In the genomic region with DNA sequence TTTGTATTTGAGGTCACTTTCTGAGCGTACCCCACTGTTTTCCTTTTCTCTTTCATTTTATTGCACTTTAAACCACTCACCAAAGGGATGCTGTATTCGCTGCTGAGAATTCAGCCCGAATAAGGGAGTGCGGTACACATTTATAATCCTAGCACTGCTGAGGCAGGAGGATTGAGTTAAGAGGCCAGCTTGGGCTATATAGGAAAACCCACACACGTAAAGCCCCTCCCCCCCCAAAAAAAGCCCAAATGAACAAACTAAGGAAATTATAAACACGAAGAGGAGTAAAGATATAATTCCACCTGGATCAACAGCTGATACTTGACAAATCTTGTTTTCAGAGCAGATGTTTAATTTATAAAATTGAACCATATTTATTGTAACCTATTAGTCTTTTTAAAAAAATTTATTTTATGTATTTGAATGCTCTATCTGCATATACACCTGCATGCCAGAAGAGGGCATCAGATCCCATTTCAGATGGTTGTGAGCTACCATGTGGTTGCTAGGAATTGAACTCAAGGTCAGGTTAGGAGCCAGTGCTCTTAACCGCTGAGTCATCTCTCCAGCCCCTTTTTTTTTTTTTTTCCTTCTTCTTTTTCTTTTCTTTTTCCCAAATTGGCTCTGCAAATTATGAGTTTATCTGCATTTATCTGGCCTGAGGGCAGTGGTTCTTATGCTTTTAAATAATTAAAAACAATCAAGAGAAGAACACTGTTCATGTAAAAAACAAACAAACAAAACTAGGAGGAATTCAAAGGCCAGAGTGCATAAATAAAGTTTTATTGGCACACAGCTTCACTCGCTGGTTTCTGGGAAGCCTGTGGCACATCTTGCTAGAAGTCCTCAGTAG, we compare ENCODE assay signal across 8 mouse cellular contexts. TPM values are rescaled to one million over a fixed set of nuclear protein-coding genes. Genes with fewer than 3 reads are reported as not detected.
A peak's percentile ranks its signal among the peaks of the same experiment; 100 is the strongest.
DNase-seq lines count a peak whose midpoint lies in the region; ATAC-seq and TF ChIP-seq lines count a peak whose summit lies in the region.

No protein-coding gene starts in this region.

- no peak for TF ChIP-seq EP300 in liver, postnatal 0 days (IDR thresholded peaks at IDR 0.05; ENCODE audit: low read depth)

- no peaks in the 10 kb centered on the region for H3K36me3 ChIP-seq in kidney, adult 2 months (ENCODE audit: control insufficient read depth, insufficient read depth, low read length)
- no peaks in the 10 kb centered on the region for H3K36me3 ChIP-seq in ES-E14 (ENCODE audit: control insufficient read depth, insufficient read depth, low read length, poor library complexity, severe bottlenecking)
- no peaks in the 10 kb centered on the region for H3K36me3 ChIP-seq in embryonic facial prominence, embryonic 15.5 days
- H3K36me3 ChIP-seq in liver, postnatal 0 days (replicated peaks; ENCODE audit: insufficient read depth, low read length) = no peaks in the 10 kb centered on the region

- peak overlapping the region; percentile 75 for H3K4me3 ChIP-seq in kidney, adult 2 months (ENCODE audit: insufficient read depth, low read depth, low read length)
- peak overlapping the region; percentile 70 to 93 for H3K4me3 ChIP-seq in ES-E14 (ENCODE audit: insufficient read depth in 1 of 2, low read depth in 1 of 2, low read length in 2 of 2, poor library complexity in 1 of 2, severe bottlenecking in 1 of 2)
- H3K4me3 ChIP-seq in embryonic facial prominence, embryonic 15.5 days (replicated peaks) = peak overlapping the region; percentile 56
- peak overlapping the region; percentile 56; the same call in 1 of the 2 replicates for H3K4me3 ChIP-seq in liver, postnatal 0 days (ENCODE audit: low read depth, low read length)

- H3K9ac ChIP-seq in ES-E14 (ENCODE audit: insufficient read depth, low read depth, low read length, poor library complexity, severe bottlenecking) = peak overlapping the region; percentile 61
- H3K9ac ChIP-seq in embryonic facial prominence, embryonic 15.5 days = 0 out of 2 replicates have a peak overlapping the region, but pooled peaks have one; percentile 18
- peak overlapping the region; percentile 62; the same call in 1 of the 2 replicates for H3K9ac ChIP-seq in liver, postnatal 0 days (replicated peaks)

- no peaks in the 10 kb centered on the region for H3K27me3 ChIP-seq in kidney, adult 2 months (replicated peaks; ENCODE audit: control insufficient read depth, insufficient read depth, low read length)
- no peaks in the 10 kb centered on the region for H3K27me3 ChIP-seq in embryonic facial prominence, embryonic 15.5 days
- H3K27me3 ChIP-seq in liver, postnatal 0 days (ENCODE audit: insufficient read depth, low read length) = no peaks in the 10 kb centered on the region

- in situ Hi-C loops in ES-E14 (cut with MboI; ENCODE audit: low sequenced_read_pairs in 2 of 2, unreplicated experiment in 2 of 2) = no loop called here

- no peak for TF ChIP-seq CTCF in kidney, adult 2 months (conservative IDR thresholded peaks at IDR 0.05; ENCODE audit: insufficient read depth, insufficient read length, low read depth, low read length)
- TF ChIP-seq CTCF in liver, postnatal 0 days (IDR thresholded peaks at IDR 0.05; ENCODE audit: low read depth) = peak; percentile 34; the same call in 1 of the 2 replicates

- DNase-seq in kidney, adult 2 months = no peak
- DNase-seq in kidney, postnatal 14 days = no peak
- no peak for DNase-seq in ES-E14 (ENCODE audit: low read depth, low spot score)
- no peak for DNase-seq in liver, postnatal 0 days
- DNase-seq in cerebellum, adult 18-20 months = no peak
- no peak for DNase-seq in frontal cortex, postnatal 25 days (ENCODE audit: low spot score in 2 of 2)
- no peak for DNase-seq in left cerebral cortex, postnatal 14 days (ENCODE audit: low spot score in 2 of 2)

- TF ChIP-seq POLR2A in kidney, adult 2 months (IDR thresholded peaks at IDR 0.05; ENCODE audit: low read depth, low read length) = no peak

- peak overlapping the region; percentile 84 for H3K27ac ChIP-seq in kidney, adult 2 months (ENCODE audit: insufficient read depth, low read depth, low read length)
- peak overlapping the region; percentile 40; the same call in 1 of the 2 replicates for H3K27ac ChIP-seq in ES-E14 (ENCODE audit: insufficient read depth, low read depth, low read length, poor library complexity, severe bottlenecking)
- 0 out of 2 replicates have a peak overlapping the region, but pooled peaks have one; percentile 67 for H3K27ac ChIP-seq in embryonic facial prominence, embryonic 15.5 days (replicated peaks)
- no peak overlapping the region for H3K27ac ChIP-seq in liver, postnatal 0 days (ENCODE audit: low read depth)

- WGBS in kidney, adult 2 months = 55% methylated on average over 8 of the region's 8 CpGs
- 58% methylated on average over 8 of the region's 8 CpGs for WGBS in embryonic facial prominence, embryonic 15.5 days
- WGBS in liver, postnatal 0 days (ENCODE audit: insufficient replicate concordance) = 61% methylated on average over 8 of the region's 8 CpGs

- H3K9me3 ChIP-seq in ES-E14 (ENCODE audit: control insufficient read depth, insufficient read depth, low read depth, low read length) = no peaks in the 10 kb centered on the region
- no peaks in the 10 kb centered on the region for H3K9me3 ChIP-seq in embryonic facial prominence, embryonic 15.5 days (replicated peaks)
- no peaks in the 10 kb centered on the region for H3K9me3 ChIP-seq in liver, postnatal 0 days (ENCODE audit: low read length)

- intact Hi-C loops in left cerebral cortex, postnatal 14 days (cut with DNase I) = loop anchor here (10.0 kb wide), 1 partner anchor 128 kb away; no protein-coding TSS in a partner anchor

- peaks cover 4% of the 10 kb centered on the region; the same call in 1 of the 2 replicates for H3K4me1 ChIP-seq in kidney, adult 2 months (ENCODE audit: control insufficient read depth, insufficient read depth, low read length)
- peaks cover 6 to 8% of the 10 kb centered on the region in 2 experiments; a peak in 2 of 4 replicates for H3K4me1 ChIP-seq in ES-E14 (ENCODE audit: control insufficient read depth in 2 of 2, insufficient read depth in 2 of 2, low read length in 2 of 2, poor library complexity in 1 of 2)
- peaks cover 17% of the 10 kb centered on the region for H3K4me1 ChIP-seq in embryonic facial prominence, embryonic 15.5 days
- H3K4me1 ChIP-seq in liver, postnatal 0 days (ENCODE audit: insufficient read depth) = peaks cover 16% of the 10 kb centered on the region

- ATAC-seq in embryonic facial prominence, embryonic 15.5 days (ENCODE audit: insufficient number of reproducible peaks, low FRiP score, low TSS enrichment, low read depth) = no peak
- no peak for ATAC-seq in liver, postnatal 0 days

- H3K4me2 ChIP-seq in embryonic facial prominence, embryonic 15.5 days (replicated peaks) = peak overlapping the region; percentile 92
- peak overlapping the region; percentile 86 for H3K4me2 ChIP-seq in liver, postnatal 0 days (ENCODE audit: low read depth, low read length)

TF ChIP-seq in ES-E14, 5 proteins besides CTCF, POLR2A, EP300 and RAD21:
- TF ChIP-seq HCFC1 (IDR thresholded peaks at IDR 0.05; ENCODE audit: borderline replicate concordance, insufficient read depth, low read length) = no peak
- peak; percentile 91 for TF ChIP-seq ZNF384 (IDR thresholded peaks at IDR 0.05; ENCODE audit: low read depth, low read length)
- no peak for TF ChIP-seq CHD2 (IDR thresholded peaks at IDR 0.05; ENCODE audit: low read depth, low read length)
- TF ChIP-seq MAFK (IDR thresholded peaks at IDR 0.05; ENCODE audit: insufficient read depth, low read depth, low read length) = peak; percentile 90
- no peak for TF ChIP-seq ZC3H11A (IDR thresholded peaks at IDR 0.05; ENCODE audit: borderline replicate concordance, low read depth, low read length)

RNA-seq across cellular contexts. Expression of gene Acacb, which starts 30.4 kb away (rescaled TPM):
- 34.5 and 36.6 TPM in 2 replicates for polyA plus RNA-seq in kidney, adult 2 months (2012; rRNA removed)
- 10.5 and 16.9 TPM in 2 replicates for total RNA-seq in ES-E14 (2012; rRNA removed)
- 2.0 and 2.6 TPM in 2 replicates for polyA plus RNA-seq in embryonic facial prominence, embryonic 15.5 days (2015; fragmentation: Nextera tagmentation; extraction: Ambion mirVana)
- 1.0 and 1.2 TPM in 2 replicates for polyA plus RNA-seq in liver, postnatal 0 days (2015; fragmentation: Nextera tagmentation; extraction: Ambion mirVana)
- total RNA-seq in left cerebral cortex, postnatal 14 days (2021) = 1 to 10 TPM; 3.8 to 4.7 TPM

RNA-seq across cellular contexts. Expression of gene Ung, which starts 46.6 kb away (rescaled TPM):
- polyA plus RNA-seq in kidney, adult 2 months (2012; rRNA removed) = 2.6 and 3.7 TPM in 2 replicates
- total RNA-seq in ES-E14 (2012; rRNA removed) = 67.9 and 71.6 TPM in 2 replicates
- 37.1 and 38.2 TPM in 2 replicates for polyA plus RNA-seq in embryonic facial prominence, embryonic 15.5 days (2015; fragmentation: Nextera tagmentation; extraction: Ambion mirVana)
- polyA plus RNA-seq in liver, postnatal 0 days (2015; fragmentation: Nextera tagmentation; extraction: Ambion mirVana) = 11.8 TPM in 2 replicates
- 1 to 10 TPM; 4.9 to 5.5 TPM for total RNA-seq in left cerebral cortex, postnatal 14 days (2021)

RNA-seq across cellular contexts. Expression of gene Alkbh2, which starts 48.8 kb away (rescaled TPM):
- polyA plus RNA-seq in kidney, adult 2 months (2012; rRNA removed) = 8.4 and 9.6 TPM in 2 replicates
- total RNA-seq in ES-E14 (2012; rRNA removed) = 26.7 and 32.6 TPM in 2 replicates
- 10.7 and 11.1 TPM in 2 replicates for polyA plus RNA-seq in embryonic facial prominence, embryonic 15.5 days (2015; fragmentation: Nextera tagmentation; extraction: Ambion mirVana)
- polyA plus RNA-seq in liver, postnatal 0 days (2015; fragmentation: Nextera tagmentation; extraction: Ambion mirVana) = 4.5 and 5.7 TPM in 2 replicates
- total RNA-seq in left cerebral cortex, postnatal 14 days (2021) = 1 to 10 TPM; 5.5 to 5.8 TPM
